Comparison of ENCODE assay signal across 8 mouse cellular contexts in the genomic region with DNA sequence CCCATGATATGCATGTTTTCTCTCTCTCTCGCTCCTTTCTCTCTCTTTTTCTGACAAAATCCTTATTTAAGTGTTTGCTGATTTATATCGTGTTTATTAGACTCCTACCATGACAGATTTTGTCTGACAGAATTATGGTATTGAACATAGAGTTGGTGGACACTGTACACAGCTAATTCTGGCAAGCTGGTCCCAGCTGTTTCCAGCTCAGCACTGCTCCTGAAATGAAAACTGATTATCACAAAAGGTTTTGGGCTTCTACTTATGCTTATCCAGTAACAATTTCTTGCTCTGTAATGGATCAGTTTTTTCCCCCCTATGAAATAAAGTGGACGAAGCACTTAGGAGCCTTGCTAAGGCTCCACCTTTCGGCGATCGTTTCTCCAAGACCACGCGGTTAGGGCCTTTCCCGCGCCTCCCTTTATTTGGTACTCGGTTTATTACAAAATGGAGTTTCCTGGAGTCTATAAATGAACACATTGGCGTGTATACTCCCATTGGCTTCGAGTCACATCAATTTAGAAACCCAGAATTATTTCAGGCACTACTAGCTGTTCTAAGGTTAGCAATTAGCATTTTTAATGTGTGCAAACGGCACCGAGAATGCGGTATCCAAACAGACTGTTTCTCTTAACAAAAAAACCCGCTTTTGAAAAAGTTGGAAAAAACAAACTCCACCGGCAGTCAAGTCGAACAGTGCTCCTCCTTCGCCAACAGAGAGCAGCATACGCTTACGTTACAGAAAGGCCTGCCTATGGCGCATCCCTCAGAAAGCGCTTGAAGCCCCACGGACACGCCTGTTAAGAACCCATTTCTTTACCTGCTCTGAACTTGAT.
DNase-seq lines count a peak whose midpoint lies in the region; ATAC-seq lines count a peak whose summit lies in the region.

No protein-coding gene starts in this region.

- H3K9ac ChIP-seq in forebrain, embryonic 13.5 days, result no peak overlapping the region
- no peak overlapping the region for H3K9ac ChIP-seq in hindbrain, embryonic 14.5 days
- no peak overlapping the region for H3K9ac ChIP-seq in midbrain, embryonic 12.5 days (replicated peaks)

- H3K27me3 ChIP-seq in forebrain, embryonic 13.5 days, result no peaks in the 10 kb centered on the region
- H3K27me3 ChIP-seq in hindbrain, embryonic 14.5 days (ENCODE audit: control insufficient read depth, insufficient read depth, low read length), result no peaks in the 10 kb centered on the region
- H3K27me3 ChIP-seq in midbrain, embryonic 12.5 days, result no peaks in the 10 kb centered on the region
- no peaks in the 10 kb centered on the region for H3K27me3 ChIP-seq in splenic B cell, adult 2 months (ENCODE audit: control insufficient read depth, insufficient read depth, low read length, poor library complexity, severe bottlenecking)

- no peaks in the 10 kb centered on the region for H3K4me1 ChIP-seq in forebrain, embryonic 13.5 days
- no peaks in the 10 kb centered on the region for H3K4me1 ChIP-seq in hindbrain, embryonic 14.5 days (replicated peaks; ENCODE audit: control insufficient read depth, insufficient read depth, low read length)
- H3K4me1 ChIP-seq in midbrain, embryonic 12.5 days, result no peaks in the 10 kb centered on the region

- H3K4me2 ChIP-seq in forebrain, embryonic 13.5 days, result peak overlapping the region; percentile 34; the same call in 1 of the 2 replicates
- peak overlapping the region; percentile 26 for H3K4me2 ChIP-seq in hindbrain, embryonic 14.5 days (replicated peaks)
- H3K4me2 ChIP-seq in midbrain, embryonic 12.5 days (replicated peaks), result peak overlapping the region; percentile 22

- H3K9me3 ChIP-seq in forebrain, embryonic 13.5 days (replicated peaks), result no peaks in the 10 kb centered on the region
- no peaks in the 10 kb centered on the region for H3K9me3 ChIP-seq in hindbrain, embryonic 14.5 days (ENCODE audit: control insufficient read depth, low read length)
- H3K9me3 ChIP-seq in midbrain, embryonic 12.5 days, result no peaks in the 10 kb centered on the region

- WGBS in forebrain, embryonic 13.5 days, result 33% methylated on average over 26 of the region's 26 CpGs
- WGBS in hindbrain, embryonic 14.5 days, result 40% methylated on average over 26 of the region's 26 CpGs
- 40% methylated on average over 26 of the region's 26 CpGs for WGBS in midbrain, embryonic 12.5 days

- no peak overlapping the region for H3K4me3 ChIP-seq in forebrain, embryonic 13.5 days
- H3K4me3 ChIP-seq in hindbrain, embryonic 14.5 days (replicated peaks; ENCODE audit: low read length), result no peak overlapping the region
- no peak overlapping the region for H3K4me3 ChIP-seq in midbrain, embryonic 12.5 days

- ATAC-seq in forebrain, embryonic 13.5 days, result peak; percentile 94
- peak; percentile 80; the same call in 1 of the 2 replicates for ATAC-seq in hindbrain, embryonic 14.5 days (ENCODE audit: low FRiP score)
- ATAC-seq in midbrain, embryonic 12.5 days (ENCODE audit: low FRiP score, low read depth), result peak; percentile 82

- DNase-seq in ES-CJ7 (ENCODE audit: low read depth, low spot score), result peak; percentile 75
- peak; percentile 2 for DNase-seq in adrenal gland, adult 8-10 months
- DNase-seq in hindbrain, embryonic 14.5 days (ENCODE audit: low spot score), result peak; percentile 86
- peak; percentile 54 to 68 for DNase-seq in left cerebral cortex, postnatal 14 days (ENCODE audit: low spot score in 2 of 2)
- peak; percentile 8 for DNase-seq in splenic B cell, adult 2 months (ENCODE audit: low read depth, low spot score)
- no peak for DNase-seq in spleen, postnatal 36 days (ENCODE audit: low spot score in 2 of 2)

- intact Hi-C loops in left cerebral cortex, postnatal 14 days (cut with DNase I), result loop anchor here (5.0 kb wide), 1 partner anchor 1983 kb away; no protein-coding TSS in a partner anchor

- no peak overlapping the region for H3K27ac ChIP-seq in forebrain, embryonic 13.5 days
- no peak overlapping the region for H3K27ac ChIP-seq in hindbrain, embryonic 14.5 days
- no peak overlapping the region for H3K27ac ChIP-seq in midbrain, embryonic 12.5 days (replicated peaks)

- no peaks in the 10 kb centered on the region for H3K36me3 ChIP-seq in forebrain, embryonic 13.5 days (ENCODE audit: poor library complexity, severe bottlenecking)
- no peaks in the 10 kb centered on the region for H3K36me3 ChIP-seq in hindbrain, embryonic 14.5 days (replicated peaks; ENCODE audit: control insufficient read depth, insufficient read depth)
- H3K36me3 ChIP-seq in midbrain, embryonic 12.5 days, result no peaks in the 10 kb centered on the region
- H3K36me3 ChIP-seq in splenic B cell, adult 2 months (ENCODE audit: control insufficient read depth, insufficient read depth, low read length, poor library complexity, severe bottlenecking), result no peaks in the 10 kb centered on the region

Comparison
In these comparisons a context has a peak if more than half of its experiments do, and no peak if none do; other contexts are left out.
1. DNase-seq: peak in ES-CJ7 (single experiment), adrenal gland, adult 8-10 months (single experiment), hindbrain, embryonic 14.5 days (single experiment), left cerebral cortex, postnatal 14 days (2 of 2) and splenic B cell, adult 2 months (single experiment); none in spleen, postnatal 36 days (0 of 2).
2. Peak in every context shown above with its lines, with median percentiles within 50 percentile points of each other: ATAC-seq and H3K4me2 ChIP-seq.